15 mouse cellular contexts compared by ENCODE assay signal in genomic region chr19:29810022-29810421, GRCm38 (mm10).
"Had no signal": no experiment of that assay in that cellular context is flagged by ENCODE, and none has a peak within 500 bp of the region (broad histone marks: within the 10 kb centered on the region; RNA-seq: fewer than 3 reads in every experiment).

No protein-coding gene starts in this region.

- H3K9me3 ChIP-seq: neural tube, embryonic 13.5 days; stomach, embryonic 15.5 days had no signal

- H3K27me3 ChIP-seq: stomach, embryonic 15.5 days had no signal

- H3K9ac ChIP-seq: neural tube, embryonic 13.5 days; stomach, embryonic 15.5 days had no signal

- H3K27ac ChIP-seq: neural tube, embryonic 13.5 days; stomach, embryonic 15.5 days; stomach, postnatal 0 days had no signal

- H3K4me2 ChIP-seq: stomach, embryonic 15.5 days had no signal

- H3K4me3 ChIP-seq: stomach, embryonic 15.5 days had no signal

- DNase-seq: retina, postnatal 1 day; right cerebral cortex, adult 18-20 months; right cerebral cortex, postnatal 14 days; right cerebral cortex, postnatal 25 days; right cerebral cortex, postnatal 4 days; spleen, adult 18-20 months; thymus, adult 18-20 months; thymus, adult 2 months; thymus, postnatal 14 days; thymus, postnatal 25 days; thymus, postnatal 36 days; thymus, postnatal 4 days had no signal
